In genomic region chr19:47460120-47460960, GRCm38 (mm10) we compare ENCODE assay signal across 11 mouse cellular contexts. TPM values are rescaled to one million over a fixed set of nuclear protein-coding genes. Genes with fewer than 3 reads are reported as not detected.
DNase-seq lines count a peak whose midpoint lies in the region; ATAC-seq and TF ChIP-seq lines count a peak whose summit lies in the region.
"Had no signal": no experiment of that assay in that cellular context is flagged by ENCODE, and none has a peak within 500 bp of the region (broad histone marks: within the 10 kb centered on the region; RNA-seq: fewer than 3 reads in every experiment).

No protein-coding gene starts in this region.

- peaks cover 5% of the 10 kb centered on the region; the same call in 1 of the 2 replicates for H3K36me3 ChIP-seq in heart, embryonic 15.5 days
- H3K36me3 ChIP-seq in hindbrain, postnatal 0 days (ENCODE audit: insufficient read depth, low read length), result no peaks in the 10 kb centered on the region

- DNase-seq in heart, postnatal 4 days, result no peak
- no peak for DNase-seq in hindbrain, postnatal 0 days (ENCODE audit: low spot score)
- DNase-seq in lung, postnatal 14 days, result peak; percentile 52
- no peak for DNase-seq in adrenal gland, postnatal 4 days (ENCODE audit: low spot score in 2 of 2)
- no peak for DNase-seq in adrenal gland, postnatal 14 days
- DNase-seq: kidney, adult 18-20 months had no signal

- no peak overlapping the region for H3K4me3 ChIP-seq in heart, embryonic 15.5 days
- H3K4me3 ChIP-seq in brown adipose tissue, adult 24 weeks (ENCODE audit: insufficient read depth, low read depth, low read length), result peak overlapping the region; percentile 5; the same call in 1 of the 2 replicates
- no peak overlapping the region for H3K4me3 ChIP-seq in hindbrain, postnatal 0 days (ENCODE audit: low read length)
- H3K4me3 ChIP-seq: left cerebral cortex, adult 2 months had no signal

- no peak overlapping the region for H3K9ac ChIP-seq in heart, embryonic 15.5 days
- H3K9ac ChIP-seq in hindbrain, postnatal 0 days (replicated peaks; ENCODE audit: low read length), result no peak overlapping the region
- H3K9ac ChIP-seq: liver, embryonic 14.5 days had no signal

- peak overlapping the region; percentile 5; the same call in 1 of the 2 replicates for H3K4me2 ChIP-seq in heart, embryonic 15.5 days
- H3K4me2 ChIP-seq in hindbrain, postnatal 0 days (ENCODE audit: low read depth, low read length), result 0 out of 2 replicates have a peak overlapping the region, but pooled peaks have one; percentile 0

- no peaks in the 10 kb centered on the region for H3K9me3 ChIP-seq in heart, embryonic 15.5 days (replicated peaks)
- H3K9me3 ChIP-seq in hindbrain, postnatal 0 days (ENCODE audit: low read length), result no peaks in the 10 kb centered on the region

- 55% methylated on average over 19 of the region's 19 CpGs for WGBS in heart, embryonic 15.5 days
- WGBS in hindbrain, postnatal 0 days, result 56% methylated on average over 19 of the region's 19 CpGs

- H3K27me3 ChIP-seq in heart, embryonic 15.5 days, result no peaks in the 10 kb centered on the region
- H3K27me3 ChIP-seq in hindbrain, postnatal 0 days (ENCODE audit: insufficient read depth, low read length), result no peaks in the 10 kb centered on the region

- no peak; the same call in 1 of the 2 replicates for TF ChIP-seq CTCF in hindbrain, postnatal 0 days (IDR thresholded peaks at IDR 0.05; ENCODE audit: low read depth)

- peak overlapping the region; percentile 4; the same call in 1 of the 2 replicates for H3K27ac ChIP-seq in heart, embryonic 15.5 days
- peak overlapping the region; percentile 96 for H3K27ac ChIP-seq in brown adipose tissue, adult 24 weeks (replicated peaks; ENCODE audit: low read depth, low read length)
- no peak overlapping the region for H3K27ac ChIP-seq in hindbrain, postnatal 0 days
- H3K27ac ChIP-seq: left cerebral cortex, adult 2 months; liver, embryonic 14.5 days had no signal

- no peak for ATAC-seq in heart, embryonic 15.5 days (replicated peaks; ENCODE audit: insufficient number of reproducible peaks, insufficient read depth, low FRiP score, low read depth)
- no peak for ATAC-seq in hindbrain, postnatal 0 days
- no peak for ATAC-seq in activated CD4-positive, CD25-positive, alpha-beta regulatory T cell, adult 4 months

- H3K4me1 ChIP-seq in heart, embryonic 15.5 days (replicated peaks), result peaks cover 81% of the 10 kb centered on the region
- peaks cover 45% of the 10 kb centered on the region for H3K4me1 ChIP-seq in brown adipose tissue, adult 24 weeks (ENCODE audit: control insufficient read depth, insufficient read depth, insufficient read length, low read length)
- peaks cover 16% of the 10 kb centered on the region; the same call in 1 of the 2 replicates for H3K4me1 ChIP-seq in hindbrain, postnatal 0 days (ENCODE audit: insufficient read depth, low read length)

RNA-seq across cellular contexts. Expression of gene Sh3pxd2a, which starts 3.9 kb away (rescaled TPM):
- 5.3 and 7.2 TPM in 2 replicates for polyA plus RNA-seq in heart, embryonic 15.5 days (2015; fragmentation: Nextera tagmentation; extraction: Ambion mirVana)
- 10 to 100 TPM; 91.0 to 95.1 TPM for total RNA-seq in heart, postnatal 4 days (2021)
- polyA plus RNA-seq in brown adipose tissue, adult 24 weeks (2012; ENCODE audit: insufficient read depth, insufficient read length, missing spikeins), result 86.1 and 119 TPM in 2 replicates
- total RNA-seq in hindbrain, postnatal 0 days (2014; rRNA removed), result 21.9 and 25.5 TPM in 2 replicates
- polyA plus RNA-seq in hindbrain, postnatal 0 days (2015; fragmentation: Nextera tagmentation; extraction: Ambion mirVana), result 1.4 and 1.8 TPM in 2 replicates
- 10 to 100 TPM; 81.7 to 88.7 TPM for total RNA-seq in adrenal gland, postnatal 4 days (2021)
- polyA plus RNA-seq in activated CD4-positive, CD25-positive, alpha-beta regulatory T cell, adult 4 months (2017; shearing (Covaris generic)), result under 1 TPM; 0.60 to 0.79 TPM
- 107 and 136 TPM in 2 replicates for total RNA-seq in adrenal gland, postnatal 14 days (2021)
